10 mouse cellular contexts compared by ENCODE assay signal in the genomic region with DNA sequence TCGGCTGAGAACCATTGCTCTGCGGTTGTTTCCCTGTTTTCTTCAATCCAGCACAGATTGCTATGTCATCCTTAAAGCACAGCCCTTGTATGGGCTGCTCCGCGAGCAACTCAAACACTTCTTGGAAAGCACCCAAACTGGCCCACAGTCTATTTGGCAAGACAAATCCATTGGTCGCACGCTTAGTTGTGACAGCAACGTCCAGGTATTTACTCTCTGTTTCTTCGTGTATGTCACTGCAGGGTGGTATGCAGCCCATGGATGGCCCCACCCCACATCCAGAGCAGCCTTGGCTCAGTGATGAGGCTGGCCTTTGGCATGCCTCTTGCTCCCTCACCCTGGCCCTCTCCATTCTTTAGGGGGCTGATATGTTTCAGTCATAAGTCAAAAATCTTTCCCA. TPM values are rescaled to one million over a fixed set of nuclear protein-coding genes. Genes with fewer than 3 reads are reported as not detected.
DNase-seq lines count a peak whose midpoint lies in the region; ATAC-seq and TF ChIP-seq lines count a peak whose summit lies in the region.
"Had no signal": no experiment of that assay in that cellular context is flagged by ENCODE, and none has a peak within 500 bp of the region (broad histone marks: within the 10 kb centered on the region; RNA-seq: fewer than 3 reads in every experiment).

No protein-coding gene starts in this region.

- H3K27me3 ChIP-seq in forebrain, embryonic 14.5 days (replicated peaks; ENCODE audit: control insufficient read depth, insufficient read depth, low read length): no peaks in the 10 kb centered on the region
- H3K27me3 ChIP-seq in forebrain, embryonic 10.5 days (ENCODE audit: poor library complexity, severe bottlenecking): no peaks in the 10 kb centered on the region
- H3K27me3 ChIP-seq in neural tube, embryonic 13.5 days: no peaks in the 10 kb centered on the region
- no peaks in the 10 kb centered on the region for H3K27me3 ChIP-seq in heart, postnatal 0 days (ENCODE audit: control insufficient read depth, insufficient read depth, low read length)
- no peaks in the 10 kb centered on the region for H3K27me3 ChIP-seq in stomach, embryonic 14.5 days (ENCODE audit: control insufficient read depth, insufficient read depth, low read length)

- ATAC-seq in forebrain, embryonic 14.5 days: peak; percentile 48; the same call in 1 of the 2 replicates
- peak; percentile 50; the same call in 1 of the 2 replicates for ATAC-seq in neural tube, embryonic 13.5 days (ENCODE audit: low read depth)
- peak; percentile 87 for ATAC-seq in heart, postnatal 0 days (ENCODE audit: insufficient read depth, low read depth)
- ATAC-seq in stomach, embryonic 14.5 days (ENCODE audit: insufficient number of reproducible peaks, insufficient read depth, low FRiP score, low read depth): peak; percentile 28; the same call in 1 of the 2 replicates
- ATAC-seq: liver, postnatal 0 days had no signal

- no peak overlapping the region for H3K27ac ChIP-seq in forebrain, embryonic 14.5 days (ENCODE audit: low read depth, low read length)
- H3K27ac ChIP-seq in forebrain, embryonic 10.5 days: no peak overlapping the region
- no peak overlapping the region for H3K27ac ChIP-seq in neural tube, embryonic 13.5 days (replicated peaks)
- peak overlapping the region; percentile 61 for H3K27ac ChIP-seq in heart, postnatal 0 days (ENCODE audit: low read depth)
- no peak overlapping the region for H3K27ac ChIP-seq in stomach, embryonic 14.5 days (ENCODE audit: low read length)
- no peak overlapping the region for H3K27ac ChIP-seq in layer of hippocampus, adult 2 months

- no peak overlapping the region for H3K4me3 ChIP-seq in forebrain, embryonic 14.5 days (ENCODE audit: low read depth, low read length)
- H3K4me3 ChIP-seq in forebrain, embryonic 10.5 days: no peak overlapping the region
- H3K4me3 ChIP-seq in neural tube, embryonic 13.5 days: no peak overlapping the region
- H3K4me3 ChIP-seq in heart, postnatal 0 days (ENCODE audit: low read depth, low read length): no peak overlapping the region
- no peak overlapping the region for H3K4me3 ChIP-seq in stomach, embryonic 14.5 days (ENCODE audit: low read depth, low read length)
- H3K4me3 ChIP-seq in layer of hippocampus, adult 2 months: no peak overlapping the region

- DNase-seq in forebrain, embryonic 14.5 days (ENCODE audit: low spot score): peak; percentile 73
- DNase-seq in forebrain, embryonic 10.5 days (ENCODE audit: extremely low spot score, low spot score): no peak
- DNase-seq in neural tube, embryonic 10.5 days (ENCODE audit: extremely low spot score, low spot score): no peak
- peak; percentile 85 for DNase-seq in heart, postnatal 0 days (ENCODE audit: low spot score)
- DNase-seq in ovary, adult 18-20 months (ENCODE audit: low spot score): no peak
- DNase-seq in layer of hippocampus, adult 2 months (ENCODE audit: low spot score in 2 of 2): no peak
- DNase-seq: cerebellum, adult 11-12 months; liver, postnatal 0 days had no signal

- no peak overlapping the region for H3K4me2 ChIP-seq in forebrain, embryonic 14.5 days (ENCODE audit: low read length)
- H3K4me2 ChIP-seq in neural tube, embryonic 13.5 days: no peak overlapping the region
- H3K4me2 ChIP-seq in heart, postnatal 0 days (ENCODE audit: low read depth, low read length): peak overlapping the region; percentile 17; the same call in 1 of the 2 replicates
- no peak overlapping the region for H3K4me2 ChIP-seq in stomach, embryonic 14.5 days (replicated peaks; ENCODE audit: low read depth, low read length)

- no peaks in the 10 kb centered on the region for H3K4me1 ChIP-seq in forebrain, embryonic 14.5 days (ENCODE audit: control insufficient read depth, insufficient read depth, low read length)
- peaks cover 7% of the 10 kb centered on the region for H3K4me1 ChIP-seq in forebrain, embryonic 10.5 days
- peaks cover 14% of the 10 kb centered on the region for H3K4me1 ChIP-seq in neural tube, embryonic 13.5 days (replicated peaks)
- 0 out of 2 replicates have a peak, but pooled peaks cover 3% of the 10 kb centered on the region for H3K4me1 ChIP-seq in heart, postnatal 0 days (ENCODE audit: control insufficient read depth, insufficient read depth)
- H3K4me1 ChIP-seq in stomach, embryonic 14.5 days (ENCODE audit: control insufficient read depth, insufficient read depth, low read length): no peaks in the 10 kb centered on the region

- no peaks in the 10 kb centered on the region for H3K36me3 ChIP-seq in forebrain, embryonic 14.5 days (ENCODE audit: control insufficient read depth, insufficient read depth, low read length)
- no peaks in the 10 kb centered on the region for H3K36me3 ChIP-seq in forebrain, embryonic 10.5 days (replicated peaks)
- H3K36me3 ChIP-seq in neural tube, embryonic 13.5 days: no peaks in the 10 kb centered on the region
- H3K36me3 ChIP-seq in heart, postnatal 0 days (replicated peaks; ENCODE audit: control insufficient read depth, insufficient read depth, low read length): no peaks in the 10 kb centered on the region
- no peaks in the 10 kb centered on the region for H3K36me3 ChIP-seq in stomach, embryonic 14.5 days (ENCODE audit: control insufficient read depth, insufficient read depth, low read length)

- no peak overlapping the region for H3K9ac ChIP-seq in forebrain, embryonic 14.5 days (ENCODE audit: low read length)
- H3K9ac ChIP-seq in neural tube, embryonic 13.5 days: no peak overlapping the region
- no peak overlapping the region; the same call in 1 of the 2 replicates for H3K9ac ChIP-seq in heart, postnatal 0 days (replicated peaks; ENCODE audit: low read depth, low read length)
- no peak overlapping the region for H3K9ac ChIP-seq in stomach, embryonic 14.5 days (replicated peaks; ENCODE audit: low read depth, low read length)
- H3K9ac ChIP-seq: liver, postnatal 0 days had no signal

- WGBS in forebrain, embryonic 14.5 days: 49% methylated on average over 8 of the region's 8 CpGs
- 84% methylated on average over 8 of the region's 8 CpGs for WGBS in forebrain, embryonic 10.5 days
- WGBS in neural tube, embryonic 13.5 days: 42% methylated on average over 8 of the region's 8 CpGs
- WGBS in heart, postnatal 0 days: 21% methylated on average over 8 of the region's 8 CpGs
- 43% methylated on average over 8 of the region's 8 CpGs for WGBS in stomach, embryonic 14.5 days

- H3K9me3 ChIP-seq in forebrain, embryonic 14.5 days (replicated peaks; ENCODE audit: control insufficient read depth, low read length): no peaks in the 10 kb centered on the region
- peaks cover 8% of the 10 kb centered on the region; the same call in 1 of the 2 replicates for H3K9me3 ChIP-seq in forebrain, embryonic 10.5 days
- no peaks in the 10 kb centered on the region for H3K9me3 ChIP-seq in neural tube, embryonic 13.5 days
- no peaks in the 10 kb centered on the region for H3K9me3 ChIP-seq in heart, postnatal 0 days (replicated peaks; ENCODE audit: control insufficient read depth, low read length)
- no peaks in the 10 kb centered on the region for H3K9me3 ChIP-seq in stomach, embryonic 14.5 days (ENCODE audit: control insufficient read depth, low read depth, low read length)

- TF ChIP-seq EP300 in heart, postnatal 0 days (IDR thresholded peaks at IDR 0.05; ENCODE audit: low read depth): no peak

- no peak for TF ChIP-seq CTCF in heart, postnatal 0 days (IDR thresholded peaks at IDR 0.05; ENCODE audit: low read depth)
- no peak for TF ChIP-seq CTCF in layer of hippocampus, adult 2 months (conservative IDR thresholded peaks at IDR 0.05)

RNA-seq across cellular contexts. Expression of a gene that starts 42.5 kb away (rescaled TPM):
- polyA plus RNA-seq in forebrain, embryonic 14.5 days (2014; fragmentation: Nextera tagmentation; extraction: Ambion mirVana): 94.2 and 97.2 TPM in 2 replicates
- polyA plus RNA-seq in forebrain, embryonic 10.5 days (2016; fragmentation: Nextera tagmentation; extraction: Ambion mirVana): 187 and 188 TPM in 2 replicates
- polyA plus RNA-seq in neural tube, embryonic 13.5 days (2015; fragmentation: Nextera tagmentation; extraction: Ambion mirVana): 56.5 and 59.2 TPM in 2 replicates
- total RNA-seq in heart, postnatal 0 days (2014; rRNA removed; ENCODE audit: low replicate concordance): 62.1 and 95.6 TPM in 2 replicates
- polyA plus RNA-seq in heart, postnatal 0 days (2015; fragmentation: Nextera tagmentation; extraction: Ambion mirVana): 36.2 and 40.6 TPM in 2 replicates
- 104 and 111 TPM in 2 replicates for polyA plus RNA-seq in stomach, embryonic 14.5 days (2014; fragmentation: Nextera tagmentation; extraction: Ambion mirVana)
- total RNA-seq in layer of hippocampus, adult 2 months (2021): 10 to 100 TPM; 96.9 to 98.5 TPM

Comparison
In these comparisons a context has a peak if more than half of its experiments do, and no peak if none do; other contexts are left out.
1. DNase-seq: peak in forebrain, embryonic 14.5 days (single experiment) and heart, postnatal 0 days (single experiment); none in forebrain, embryonic 10.5 days (single experiment), neural tube, embryonic 10.5 days (single experiment), ovary, adult 18-20 months (single experiment) and layer of hippocampus, adult 2 months (0 of 2).
2. ATAC-seq: peak in every context shown above with its lines; median percentile 87 in heart, postnatal 0 days; 50 in neural tube, embryonic 13.5 days; 48 in forebrain, embryonic 14.5 days; 28 in stomach, embryonic 14.5 days.